Mouse (Mus musculus): ENCODE results near the gene Itpripl2.

Gene Itpripl2

DNA sequence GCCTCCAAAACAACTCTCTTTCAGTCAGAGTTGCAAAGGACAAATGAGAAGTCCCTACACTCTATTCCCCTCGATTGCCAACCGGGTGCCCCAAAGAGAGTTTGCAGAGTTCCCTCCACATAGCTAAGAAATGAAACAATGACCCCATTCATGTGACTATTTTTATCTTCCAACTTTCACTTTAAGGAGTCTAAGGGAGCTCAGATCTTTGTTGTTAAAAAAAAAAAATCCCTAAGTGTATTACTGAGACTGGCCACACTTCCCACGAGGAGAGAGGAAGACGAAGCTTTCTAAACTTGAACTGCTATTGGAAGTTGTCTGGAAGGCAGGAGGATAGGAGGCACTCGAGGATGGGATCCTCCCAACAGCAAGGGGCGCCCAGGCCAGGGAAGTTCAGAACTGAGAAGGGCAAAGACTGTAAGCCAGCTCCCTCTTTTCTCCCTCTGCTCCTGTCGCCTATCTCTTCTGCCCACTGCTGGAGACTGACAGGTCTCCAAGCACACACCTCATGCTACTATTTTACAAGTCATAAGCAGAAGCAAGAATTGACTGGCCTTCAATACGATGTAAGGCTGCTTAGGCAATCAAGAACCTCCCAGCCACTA lies 3.6 kb downstream of the Itpripl2 start:
- no peak for DNase-seq (ENCODE audit: low spot score)

DNA sequence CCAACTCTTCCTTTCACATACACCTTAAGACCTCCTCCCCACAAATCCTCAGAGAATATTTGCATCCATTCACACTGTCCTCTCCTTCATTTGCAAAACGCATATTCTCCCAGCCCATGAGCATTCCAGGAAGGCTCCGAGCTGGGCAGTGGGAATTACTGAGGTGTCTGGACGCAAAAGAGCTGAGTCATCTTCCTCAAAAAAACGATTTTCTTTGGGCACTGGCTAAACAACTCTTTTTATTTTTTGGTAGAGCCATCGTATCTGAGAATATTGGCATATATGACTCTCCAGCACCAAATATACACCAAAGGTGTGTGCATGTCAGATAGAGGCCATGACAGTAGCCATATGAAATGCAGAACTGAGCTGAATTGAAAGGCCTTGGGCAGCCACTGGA lies 4.9 kb downstream of the Itpripl2 start:
- DNase-seq (ENCODE audit: low spot score), result no peak

DNA sequence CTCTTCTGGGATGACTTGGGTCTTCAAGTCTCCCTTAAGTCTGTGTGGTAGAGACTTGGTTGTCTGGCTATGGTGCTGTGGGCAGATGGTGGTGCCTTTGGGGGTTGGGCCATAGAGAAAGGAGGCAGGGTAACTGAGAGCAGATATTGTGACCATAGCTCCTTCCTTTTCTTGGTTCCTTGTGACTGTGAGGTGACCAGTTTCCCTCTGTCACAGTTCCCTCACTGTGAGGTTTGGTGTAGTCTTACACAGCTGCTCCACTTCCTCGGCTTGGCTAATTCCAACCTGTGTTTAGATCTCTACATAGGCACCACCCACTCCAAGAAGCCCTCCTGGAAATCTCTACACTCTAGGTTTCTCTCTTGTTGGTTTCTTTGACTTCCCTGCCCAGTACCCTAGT lies 7.8 kb downstream of the Itpripl2 start:
- no peak for DNase-seq (ENCODE audit: low spot score)

DNA sequence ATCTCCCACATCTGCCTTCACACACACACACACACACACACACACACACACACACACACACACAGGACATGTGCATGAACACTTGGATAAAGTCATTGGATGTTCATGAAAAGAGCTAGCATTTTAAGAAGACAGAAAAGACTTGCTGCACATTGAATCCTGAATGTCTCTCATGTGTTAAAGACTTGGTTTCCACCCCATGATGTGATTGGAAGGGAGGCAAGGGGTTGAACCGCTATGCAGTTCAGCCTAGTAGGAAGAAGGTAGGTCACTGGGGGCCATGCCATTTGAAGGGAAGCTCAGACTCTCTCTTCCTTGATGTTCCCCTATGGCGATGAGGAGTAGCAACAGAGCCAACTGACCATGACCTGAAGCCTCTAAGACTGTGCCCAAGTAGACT lies 9.8 kb downstream of the Itpripl2 start:
- no peak for DNase-seq (ENCODE audit: low spot score)

DNA sequence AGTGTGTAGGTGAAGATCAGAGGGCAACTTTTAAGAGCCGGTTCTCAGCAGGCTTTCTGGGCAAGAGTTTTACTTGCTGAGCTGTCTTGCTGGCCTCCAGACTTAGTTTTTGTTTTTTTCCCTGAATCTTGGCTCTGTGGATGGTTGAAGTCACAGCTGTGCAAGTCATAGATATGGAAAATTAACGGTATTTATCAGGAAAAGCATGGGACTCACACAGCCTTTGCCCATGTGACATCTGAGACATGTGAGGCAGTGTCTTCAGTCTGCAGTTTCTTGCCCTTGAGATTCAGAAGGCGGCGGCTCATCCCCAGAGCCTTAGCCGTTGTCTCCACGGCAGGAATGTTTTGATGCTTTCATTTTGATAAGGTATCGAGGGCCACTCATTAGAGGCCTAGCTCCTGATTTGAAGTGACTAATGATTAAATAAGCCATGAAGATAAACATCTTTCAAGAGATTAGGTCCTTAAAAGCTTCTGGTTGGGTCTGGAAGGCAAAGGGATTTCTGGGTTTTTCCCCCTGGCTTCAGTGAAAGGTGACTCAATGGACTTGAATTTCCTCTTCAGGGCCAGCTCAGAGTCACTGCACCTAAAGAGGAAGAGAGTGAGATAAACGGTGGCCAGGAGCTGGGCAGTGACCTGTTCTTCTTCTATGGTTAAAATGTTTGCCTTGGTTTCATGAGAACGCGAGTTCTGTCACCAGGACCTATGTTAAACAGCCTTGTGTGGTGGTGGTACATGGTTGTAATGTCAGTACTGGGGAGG lies 10.5 kb downstream of the Itpripl2 start:
- peak; percentile 72 for DNase-seq (ENCODE audit: low spot score)

DNA sequence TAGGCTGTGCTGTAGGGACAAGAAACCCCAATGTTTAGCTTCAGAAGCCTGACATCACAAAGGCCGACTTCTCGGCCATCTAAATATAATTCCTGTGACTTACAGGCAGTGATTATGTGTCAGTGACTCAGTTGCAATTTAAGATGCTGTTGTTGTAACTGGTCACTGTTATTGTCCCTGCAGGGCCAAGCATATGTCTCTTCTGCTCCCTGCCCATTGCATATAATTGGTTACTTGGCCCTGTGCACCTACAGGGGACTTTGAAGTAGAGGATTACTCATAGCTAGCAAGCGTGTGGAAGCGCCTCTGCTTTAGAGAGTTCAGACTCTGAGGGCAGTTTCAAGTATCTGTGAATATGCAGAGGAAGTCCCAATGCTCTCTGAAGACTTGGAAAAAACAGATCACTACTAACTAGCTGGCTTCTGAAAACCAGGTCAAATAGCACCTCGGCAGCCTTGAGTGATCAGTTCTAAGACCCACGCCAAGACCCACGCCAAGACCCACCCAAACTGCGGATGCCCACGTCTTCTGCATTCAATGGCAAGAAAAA lies 11.5 kb downstream of the Itpripl2 start:
- peak; percentile 28 for DNase-seq (ENCODE audit: low spot score)

DNA sequence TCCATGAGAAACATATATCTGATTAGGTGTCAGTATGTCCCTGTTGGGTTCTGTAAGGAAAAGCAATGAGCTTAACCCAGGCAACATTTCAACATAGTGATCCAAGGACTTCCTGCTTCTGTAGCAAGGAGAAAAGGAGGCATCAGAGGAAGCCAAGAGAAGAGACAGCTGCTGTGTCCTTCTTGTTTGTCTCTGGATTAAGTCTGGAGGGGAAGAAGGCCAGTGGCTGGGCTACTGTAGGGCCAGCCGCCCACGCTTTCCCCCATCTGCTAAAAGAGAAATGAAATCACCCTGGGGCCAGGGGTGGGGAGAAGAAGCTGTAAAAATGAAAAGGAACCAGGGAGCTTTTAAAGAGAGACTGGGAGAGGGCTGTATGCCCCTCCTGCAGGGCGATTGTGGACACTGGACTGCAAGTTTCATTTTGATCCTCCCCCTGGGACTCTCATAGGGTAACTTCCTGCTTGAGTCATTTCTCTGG lies 12.9 kb downstream of the Itpripl2 start:
- DNase-seq (ENCODE audit: low spot score), result no peak

DNA sequence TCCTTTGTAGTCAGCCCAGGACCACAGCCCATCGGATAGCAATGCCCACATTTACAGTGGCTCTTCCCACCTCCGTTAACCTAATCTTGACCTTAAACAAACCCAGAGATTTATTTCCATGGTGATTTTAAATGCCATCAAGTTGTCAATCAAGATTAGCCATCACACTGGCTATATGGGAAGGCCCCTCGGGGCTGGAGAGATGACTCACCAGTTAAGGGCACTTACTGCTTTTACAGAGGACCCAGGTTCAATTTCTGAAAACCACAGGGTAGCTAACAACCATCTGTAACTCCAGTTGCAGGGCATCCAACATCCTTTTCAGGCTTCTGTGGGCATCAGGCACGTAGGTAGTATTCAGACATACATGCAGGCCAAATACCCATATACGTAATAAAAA lies 15.3 kb downstream of the Itpripl2 start:
- DNase-seq (ENCODE audit: low spot score), result peak; percentile 61

DNA sequence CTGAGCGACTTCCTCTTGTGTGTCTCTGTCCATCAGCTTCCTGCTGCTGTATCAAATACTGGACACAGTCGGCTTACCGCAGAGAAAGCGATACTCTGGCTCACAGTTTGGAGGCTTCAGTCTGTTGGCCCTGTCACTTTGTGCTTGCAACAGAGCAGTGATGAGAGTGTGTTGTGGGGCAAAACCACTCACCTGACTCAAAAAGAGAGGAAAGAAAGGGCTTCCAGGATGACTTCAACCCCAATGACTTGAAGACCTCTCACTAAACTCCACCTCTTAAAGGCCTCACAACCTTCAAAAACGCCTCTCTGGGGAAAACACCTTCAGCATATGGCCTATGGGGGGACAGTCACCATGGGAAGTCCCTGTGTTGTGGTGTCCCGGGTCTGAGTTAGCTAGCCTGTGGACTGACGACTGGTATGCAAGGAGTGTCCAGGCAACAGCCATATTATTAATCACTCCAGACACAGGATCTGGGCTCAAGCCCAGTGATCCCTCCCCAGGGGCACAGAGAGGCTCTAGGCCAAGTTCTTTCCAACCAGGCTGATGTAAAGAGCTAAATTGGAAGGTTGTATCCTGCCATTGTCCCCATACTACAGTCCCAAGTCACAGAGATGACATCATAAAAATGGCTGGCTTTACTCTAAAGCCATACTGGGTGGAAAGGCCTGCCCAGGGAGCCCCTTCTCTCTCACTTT lies 16.6 kb downstream of the Itpripl2 start:
- DNase-seq (ENCODE audit: low spot score), result peak; percentile 79

DNA sequence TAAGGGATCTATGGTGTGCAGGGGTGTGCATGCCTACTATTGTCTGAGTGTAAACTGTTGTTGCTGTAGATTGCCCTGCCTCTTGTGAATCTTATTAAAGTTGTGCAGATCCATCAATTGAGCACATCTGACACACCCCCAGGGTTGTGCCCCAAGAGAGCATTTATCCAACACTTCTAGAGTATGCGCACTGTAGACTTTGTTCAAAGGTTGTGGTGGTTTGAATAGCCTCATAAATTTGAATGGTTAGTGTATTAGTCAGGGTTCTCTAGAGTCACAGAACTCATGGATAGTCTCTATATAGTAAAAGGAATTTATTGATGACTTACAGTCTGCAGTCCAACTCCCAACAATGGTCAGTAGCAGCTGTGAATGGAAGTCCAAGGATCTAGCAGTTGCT lies 18.9 kb downstream of the Itpripl2 start:
- DNase-seq (ENCODE audit: low spot score), result no peak

DNA sequence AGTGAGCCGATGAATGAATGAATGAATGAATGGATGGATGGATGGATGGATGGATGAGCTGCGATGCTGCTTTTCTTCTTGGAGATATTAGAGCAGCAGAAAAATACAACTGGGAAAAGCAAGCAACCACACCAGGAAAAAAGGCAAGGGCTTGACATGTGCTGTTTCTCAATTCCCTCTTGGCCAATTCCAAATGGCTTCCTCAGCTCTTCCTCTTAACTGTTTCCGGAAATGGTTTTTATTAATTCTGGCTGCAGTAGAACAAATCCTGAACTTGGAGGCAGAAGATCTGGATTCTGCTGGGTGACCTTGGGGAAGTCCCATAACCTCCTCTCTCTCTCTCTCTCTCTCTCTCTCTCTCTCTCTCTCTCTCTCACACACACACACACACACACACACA lies 23.7 kb downstream of the Itpripl2 start:
- no peak for DNase-seq (ENCODE audit: low spot score)

DNA sequence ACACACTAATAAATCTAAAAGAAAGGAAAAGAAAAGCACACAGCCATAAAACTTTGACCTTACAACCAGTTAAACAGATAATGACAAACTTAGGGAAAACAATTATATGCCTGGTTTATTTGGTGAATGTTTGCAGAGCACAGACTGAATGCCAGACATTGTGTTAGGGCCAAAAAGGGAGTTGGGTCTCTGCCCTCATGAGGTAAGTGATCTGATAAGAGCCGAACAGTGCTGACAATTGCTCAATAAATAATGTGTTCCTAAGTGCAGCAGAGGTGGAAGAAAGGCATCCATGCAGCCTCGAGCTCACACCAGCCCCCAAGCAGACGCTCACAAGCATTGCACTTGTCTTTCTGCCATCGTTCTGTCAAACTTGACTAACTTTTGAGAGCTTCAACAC lies 27.3 kb downstream of the Itpripl2 start:
- peak; percentile 77 for DNase-seq (ENCODE audit: low spot score)

DNA sequence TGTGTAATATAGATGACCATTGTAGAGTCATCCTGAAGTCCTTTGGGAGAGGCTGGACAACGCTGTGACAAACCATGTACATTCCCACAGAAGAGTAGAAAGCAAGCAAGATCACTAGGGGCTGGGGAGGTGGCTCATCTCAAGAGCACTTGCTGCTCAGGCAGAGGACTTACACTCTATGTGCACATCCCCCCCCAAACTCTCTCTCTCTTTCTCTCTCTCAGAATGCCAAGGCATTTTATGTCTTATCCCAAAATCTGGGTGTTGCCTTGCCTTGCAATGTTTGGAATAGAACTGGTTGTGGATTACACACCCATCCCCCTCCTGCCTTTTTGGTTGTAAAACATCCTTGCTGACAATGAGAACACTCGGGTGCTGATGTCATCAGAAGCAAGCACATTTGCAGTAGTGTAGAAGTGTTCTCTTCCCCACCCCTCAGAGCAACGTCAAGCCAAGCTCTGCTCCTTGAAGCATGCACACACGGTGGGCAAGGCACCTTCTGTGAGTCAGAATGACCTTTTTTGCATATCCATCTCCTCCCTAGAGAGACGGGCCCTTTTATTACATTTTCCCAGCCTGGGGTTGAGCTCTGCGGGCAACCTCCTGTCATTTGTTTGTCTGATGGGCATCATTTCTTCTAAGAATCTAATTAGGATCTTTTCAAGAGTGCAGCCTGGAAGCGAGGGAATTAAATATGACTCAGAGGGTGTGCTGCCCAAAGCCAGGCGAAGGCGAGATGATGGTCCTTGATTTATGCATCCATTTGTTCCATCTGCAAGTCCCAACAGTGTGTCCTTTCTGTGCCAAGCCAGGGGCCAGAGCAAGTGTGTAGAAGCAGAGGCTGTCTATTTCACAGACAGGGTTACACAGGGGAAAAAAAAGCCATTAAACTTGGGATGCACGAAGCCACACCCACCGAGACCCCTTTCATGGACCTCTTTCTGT lies 28.7 kb downstream of the Itpripl2 start:
- peak; percentile 96 for DNase-seq (ENCODE audit: low spot score)

DNA sequence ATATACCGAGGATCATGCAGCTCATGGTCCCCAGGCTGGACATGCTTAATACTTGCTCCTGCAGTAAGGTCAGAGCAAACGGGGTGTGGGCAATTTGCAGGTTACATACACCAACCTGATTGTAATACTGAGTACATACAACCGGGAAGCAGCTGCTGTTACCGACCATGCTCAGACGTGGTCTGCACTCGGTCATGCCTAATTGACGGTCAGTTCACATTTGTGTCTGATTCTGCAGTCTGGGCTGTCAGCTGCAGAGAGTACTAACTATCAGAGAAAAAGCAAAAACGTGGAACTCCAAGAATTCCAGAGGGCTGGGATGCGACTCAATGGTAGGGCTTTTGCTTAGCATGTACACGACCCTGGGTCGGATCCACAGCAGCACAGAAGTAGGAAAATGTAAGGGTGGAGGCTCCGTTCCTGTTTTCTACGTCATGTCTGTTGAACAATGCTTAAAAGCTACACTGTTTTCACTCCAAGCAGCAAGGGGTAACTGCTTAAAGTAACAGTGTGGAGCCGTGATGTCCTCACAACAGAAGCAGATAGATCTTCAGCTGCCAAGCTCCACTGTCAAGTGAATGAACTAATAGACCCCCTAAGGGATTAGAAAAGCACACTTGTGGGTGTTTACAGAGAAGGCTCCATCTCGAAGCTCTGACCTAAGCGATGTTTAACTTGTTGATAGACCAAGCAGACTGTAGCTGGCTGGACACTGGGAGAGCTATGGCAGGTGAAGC lies 30.2 kb downstream of the Itpripl2 start:
- peak; percentile 16 for DNase-seq (ENCODE audit: low spot score)

DNA sequence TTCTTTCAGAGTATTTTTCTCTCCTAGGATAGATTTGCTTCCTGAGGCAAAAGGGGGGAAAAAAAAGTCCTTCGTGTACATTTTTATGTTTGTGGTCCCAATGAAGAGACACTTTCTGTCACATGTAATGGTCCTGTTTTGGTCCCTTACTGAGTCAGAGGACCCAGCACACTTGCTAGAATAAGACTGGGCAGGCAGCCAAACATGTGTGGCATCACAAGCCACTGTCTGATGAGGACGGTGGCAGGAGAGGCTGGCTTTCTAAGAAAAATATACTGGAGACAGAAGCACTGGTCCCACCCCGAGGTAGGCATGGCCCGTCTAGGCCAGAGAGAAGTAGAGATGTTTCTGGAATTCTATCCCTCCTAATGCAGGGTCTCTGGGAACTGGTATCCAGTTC lies 38.1 kb downstream of the Itpripl2 start:
- DNase-seq (ENCODE audit: low spot score), result peak; percentile 75

DNA sequence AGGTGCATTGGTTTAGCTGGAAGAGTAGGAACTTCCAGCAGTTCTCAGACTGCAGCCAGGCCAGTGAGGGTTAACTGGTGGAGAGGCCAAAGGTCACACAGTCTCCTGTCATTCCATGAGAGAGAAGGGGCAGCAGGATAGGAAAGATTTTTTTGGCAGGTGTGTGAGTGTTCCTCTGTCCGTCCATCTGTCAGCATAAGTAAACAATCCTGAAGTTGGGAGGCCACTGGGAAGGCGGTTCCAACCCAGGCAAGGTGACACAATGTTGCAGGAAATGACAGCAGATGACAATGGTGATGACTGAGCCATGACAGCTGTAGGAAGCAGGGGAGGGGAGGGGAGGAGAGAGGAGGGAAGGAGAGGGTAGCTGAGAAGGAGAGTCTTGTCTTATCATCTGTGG lies 38.8 kb downstream of the Itpripl2 start:
- DNase-seq (ENCODE audit: low spot score), result no peak

DNA sequence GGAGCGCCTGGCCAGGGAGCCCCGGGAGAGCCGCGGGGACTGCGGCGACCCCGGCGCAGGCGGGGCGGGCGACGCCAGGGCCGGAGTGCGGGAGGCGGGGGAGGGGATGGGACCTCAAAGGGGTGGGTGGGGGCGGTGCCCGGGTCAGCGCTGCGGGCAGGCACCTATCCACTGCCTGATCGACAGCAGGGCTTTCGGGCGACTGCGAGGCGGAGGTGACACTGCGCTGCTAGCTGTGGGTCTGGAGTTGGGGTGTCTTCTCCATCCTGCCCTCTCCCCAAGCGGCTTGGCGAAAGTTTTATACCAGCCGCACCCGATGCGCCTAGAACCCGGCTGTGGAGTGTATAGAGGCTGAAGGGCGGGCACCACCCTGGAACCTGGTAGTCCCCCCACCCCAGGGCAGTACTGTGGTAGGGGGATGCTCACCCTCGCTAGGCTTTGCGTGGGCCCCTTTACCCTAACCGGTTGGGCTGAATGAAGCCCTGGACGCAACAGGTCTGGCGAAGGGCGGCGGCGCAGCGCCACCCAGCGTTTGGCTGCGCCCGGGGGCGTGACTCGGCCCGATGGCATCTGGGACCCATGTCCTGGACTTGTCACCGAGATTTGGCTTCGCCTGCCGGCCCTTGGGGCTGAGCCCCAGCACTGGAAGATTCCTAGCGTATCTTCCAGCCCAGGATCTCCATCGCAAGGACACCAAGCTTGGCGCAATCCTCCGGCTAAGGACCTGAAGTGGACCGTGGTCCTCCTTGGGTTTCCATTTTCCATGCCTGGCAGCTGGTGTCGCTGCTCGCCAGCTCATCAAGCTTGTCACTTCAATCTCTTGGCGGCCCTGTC lies 43.4 kb downstream of the Itpripl2 start, which contains the start of gene Syt17:
TSS of gene Syt17 (minus strand) at position 89 of the 834 bp plus-strand sequence.
- peak; percentile 84 for DNase-seq (ENCODE audit: low spot score)

DNA sequence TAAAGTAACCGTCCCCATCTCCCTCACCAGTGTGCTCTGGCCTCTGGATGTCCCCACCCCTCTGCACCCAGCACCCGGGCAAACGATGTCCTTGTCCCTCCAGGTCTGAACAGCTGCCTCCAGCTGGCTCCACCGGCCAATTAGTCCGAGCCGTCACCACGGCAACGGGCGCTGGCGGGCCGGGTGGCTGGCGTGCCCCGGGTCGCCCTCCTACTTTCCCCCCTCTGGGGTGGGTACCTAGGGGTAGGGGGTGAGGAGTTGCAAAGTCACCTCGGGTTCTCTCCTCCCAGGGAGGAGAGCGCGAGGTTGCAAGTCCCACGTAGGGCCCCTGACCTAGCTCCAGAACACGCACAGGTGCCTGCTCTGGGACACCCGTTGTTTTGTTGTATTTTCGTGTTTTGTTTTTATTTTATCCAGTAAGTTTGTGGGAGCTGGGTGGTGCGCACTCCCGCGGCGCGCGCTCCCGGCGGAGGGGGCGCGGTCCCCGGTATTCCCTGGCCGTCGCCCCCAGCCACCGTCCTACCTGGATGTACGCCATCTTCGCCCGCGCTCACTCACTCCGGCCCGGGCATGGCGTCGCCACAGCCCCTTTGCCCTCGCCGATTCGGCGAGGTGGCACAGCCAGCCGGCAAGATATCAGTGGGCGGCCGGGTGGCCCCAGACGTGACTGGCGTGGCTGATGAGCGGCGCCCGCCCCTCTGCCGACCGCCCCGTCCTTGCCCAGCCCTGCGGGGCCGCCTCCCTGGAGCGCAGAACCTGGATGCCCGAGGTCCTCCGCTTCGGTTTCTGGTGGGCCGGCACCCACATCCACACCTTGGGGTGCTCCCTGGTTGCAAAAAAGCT lies 44.3 kb downstream of the Itpripl2 start:
- peak; percentile 74 for DNase-seq (ENCODE audit: low spot score)

DNA sequence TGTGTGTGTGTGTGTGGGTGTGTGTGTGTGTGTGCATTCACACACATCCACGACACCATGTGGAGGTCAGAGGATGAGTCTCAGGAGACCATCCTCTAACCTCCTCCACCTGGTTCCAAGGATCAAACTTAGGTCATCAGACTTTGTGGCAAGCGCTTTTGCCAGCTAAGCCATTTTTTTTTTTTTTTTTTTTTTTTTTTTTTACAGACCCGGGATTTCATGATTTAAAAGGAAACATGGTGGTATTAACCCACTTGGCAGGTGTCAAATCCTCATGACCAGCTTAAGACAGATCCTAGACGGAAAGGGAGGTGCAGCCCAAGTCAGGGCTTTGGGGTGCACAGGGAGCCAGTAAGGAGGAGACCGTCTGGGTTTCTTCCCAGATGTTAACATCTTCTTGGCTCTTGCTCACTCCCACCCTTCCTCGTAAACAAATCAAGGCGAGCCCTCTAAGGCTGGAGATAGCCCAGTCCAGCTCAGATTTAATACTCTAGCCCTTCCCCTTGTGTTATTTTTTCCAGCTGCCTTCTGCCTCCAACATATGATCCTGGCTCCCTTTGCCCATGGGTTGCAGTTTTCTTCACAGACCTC lies 47.8 kb downstream of the Itpripl2 start:
- peak; percentile 44 for DNase-seq (ENCODE audit: low spot score)

Measured in MN1 (cell line).